8 mouse cellular contexts compared by ENCODE assay signal in genomic region chr7:58657913-58658789, GRCm38 (mm10). TPM values are rescaled to one million over a fixed set of nuclear protein-coding genes. Genes with fewer than 3 reads are reported as not detected.
DNase-seq lines count a peak whose midpoint lies in the region; ATAC-seq and TF ChIP-seq lines count a peak whose summit lies in the region.

No protein-coding gene starts in this region.

- POLR2A ChIA-PET in Patski (lab: Charles Lee), result interaction anchor here (1.0 to 1.5 kb wide), 2 partner anchors 56 to 97 kb away, joined by 3 to 4 read pairs; no protein-coding TSS in a partner anchor

- in situ Hi-C loops in Patski (cut with MboI; ENCODE audit: low pct_unique_long_range_greater_than_20kb), result loop anchor here (5.0 to 10.0 kb wide), 2 partner anchors 64 to 87 kb away; no protein-coding TSS in a partner anchor

- no peaks in the 10 kb centered on the region for H3K9me3 ChIP-seq in hindbrain, embryonic 14.5 days (ENCODE audit: control insufficient read depth, low read length)
- no peaks in the 10 kb centered on the region for H3K9me3 ChIP-seq in limb, embryonic 11.5 days (ENCODE audit: control insufficient read depth, low read length)
- H3K9me3 ChIP-seq in midbrain, embryonic 11.5 days (ENCODE audit: control insufficient read depth, low read length), result no peaks in the 10 kb centered on the region

- peak overlapping the region; percentile 64 for H3K4me3 ChIP-seq in hindbrain, embryonic 14.5 days (replicated peaks; ENCODE audit: low read length)
- H3K4me3 ChIP-seq in limb, embryonic 11.5 days (ENCODE audit: low read depth, low read length), result peak overlapping the region; percentile 60
- H3K4me3 ChIP-seq in midbrain, embryonic 11.5 days (ENCODE audit: low read depth, low read length), result peak overlapping the region; percentile 61

- H3K27ac ChIP-seq in hindbrain, embryonic 14.5 days, result no peak overlapping the region
- H3K27ac ChIP-seq in limb, embryonic 11.5 days (replicated peaks; ENCODE audit: low read depth, low read length), result no peak overlapping the region
- no peak overlapping the region for H3K27ac ChIP-seq in midbrain, embryonic 11.5 days (ENCODE audit: low read depth, low read length)

- CTCF ChIA-PET in Patski (lab: Charles Lee), result interaction anchor here (0.8 to 1.6 kb wide), 3 partner anchors 11 to 28 kb away, joined by 3 read pairs; no protein-coding TSS in a partner anchor

- H3K4me2 ChIP-seq in hindbrain, embryonic 14.5 days (replicated peaks), result peak overlapping the region; percentile 84
- peak overlapping the region; percentile 86 for H3K4me2 ChIP-seq in limb, embryonic 11.5 days (ENCODE audit: low read depth, severe bottlenecking)
- H3K4me2 ChIP-seq in midbrain, embryonic 11.5 days, result peak overlapping the region; percentile 91

- ATAC-seq in Patski, result peak; percentile 93
- ATAC-seq in hindbrain, embryonic 14.5 days (ENCODE audit: low FRiP score), result peak; percentile 86
- ATAC-seq in limb, embryonic 11.5 days (ENCODE audit: insufficient number of reproducible peaks, low FRiP score, low TSS enrichment, low read depth), result peak; percentile 90
- ATAC-seq in midbrain, embryonic 11.5 days (ENCODE audit: low FRiP score), result peak; percentile 93

- TF ChIP-seq CTCF in Patski (IDR thresholded peaks at IDR 0.05), result no peak

- no peaks in the 10 kb centered on the region for H3K36me3 ChIP-seq in hindbrain, embryonic 14.5 days (replicated peaks; ENCODE audit: control insufficient read depth, insufficient read depth)
- H3K36me3 ChIP-seq in limb, embryonic 11.5 days (ENCODE audit: control insufficient read depth, insufficient read depth, low read length), result no peaks in the 10 kb centered on the region
- H3K36me3 ChIP-seq in midbrain, embryonic 11.5 days (ENCODE audit: control insufficient read depth, insufficient read depth, low read length), result no peaks in the 10 kb centered on the region

- H3K27me3 ChIP-seq in Patski, result no peaks in the 10 kb centered on the region
- H3K27me3 ChIP-seq in hindbrain, embryonic 14.5 days (ENCODE audit: control insufficient read depth, insufficient read depth, low read length), result peaks cover 10% of the 10 kb centered on the region; the same call in 1 of the 2 replicates
- no peaks in the 10 kb centered on the region for H3K27me3 ChIP-seq in limb, embryonic 11.5 days (ENCODE audit: control insufficient read depth, insufficient read depth, low read length)
- peaks cover 7% of the 10 kb centered on the region; the same call in 1 of the 2 replicates for H3K27me3 ChIP-seq in midbrain, embryonic 11.5 days (ENCODE audit: control insufficient read depth, insufficient read depth, low read length)

- no peaks in the 10 kb centered on the region for H3K4me1 ChIP-seq in hindbrain, embryonic 14.5 days (replicated peaks; ENCODE audit: control insufficient read depth, insufficient read depth, low read length)
- no peaks in the 10 kb centered on the region for H3K4me1 ChIP-seq in limb, embryonic 11.5 days (ENCODE audit: control insufficient read depth, insufficient read depth, low read length)
- H3K4me1 ChIP-seq in midbrain, embryonic 11.5 days (ENCODE audit: control insufficient read depth, insufficient read depth, low read length), result peaks cover 3% of the 10 kb centered on the region; the same call in 1 of the 2 replicates

- WGBS in hindbrain, embryonic 14.5 days, result under 1% methylated on average over 81 of the region's 81 CpGs
- WGBS in limb, embryonic 11.5 days, result under 1% methylated on average over 73 of the region's 81 CpGs
- under 1% methylated on average over 76 of the region's 81 CpGs for WGBS in midbrain, embryonic 11.5 days

- peak overlapping the region; percentile 69 for H3K9ac ChIP-seq in hindbrain, embryonic 14.5 days
- H3K9ac ChIP-seq in limb, embryonic 11.5 days (ENCODE audit: low read length), result peak overlapping the region; percentile 69
- H3K9ac ChIP-seq in midbrain, embryonic 11.5 days (ENCODE audit: low read length), result peak overlapping the region; percentile 73

- no peak for DNase-seq in Patski (ENCODE audit: low read depth, low spot score)
- DNase-seq in cerebellum, adult 9-11 months, result peak; percentile 7
- DNase-seq in gastrocnemius, adult 18-20 months (ENCODE audit: low spot score), result peak; percentile 53
- DNase-seq in hindbrain, embryonic 14.5 days (ENCODE audit: low spot score), result peak; percentile 32
- peak; percentile 79 for DNase-seq in limb, embryonic 11.5 days (ENCODE audit: low spot score)
- DNase-seq in midbrain, embryonic 11.5 days (ENCODE audit: low spot score, missing footprints), result peak; percentile 96
- peak; percentile 37 for DNase-seq in right cerebral cortex, postnatal 4 days
- peak; percentile 66 to 69 for DNase-seq in urinary bladder, postnatal 4 days (ENCODE audit: low spot score in 2 of 2)

RNA-seq across cellular contexts. Expression of gene Atp10a, which starts 2.2 kb away (rescaled TPM):
- 5.6 TPM for polyA plus RNA-seq in Patski (2021)
- 1 to 10 TPM in 1 of 2 experiments, under 1 TPM in 1; 0.94 to 1.5 TPM for total RNA-seq in gastrocnemius, adult 18-20 months (2021)
- polyA plus RNA-seq in hindbrain, embryonic 14.5 days (2014; fragmentation: Nextera tagmentation; extraction: Ambion mirVana), result 1.6 and 1.7 TPM in 2 replicates
- polyA plus RNA-seq in limb, embryonic 11.5 days (2014; fragmentation: Nextera tagmentation; extraction: Ambion mirVana), result 1.3 and 2.1 TPM in 2 replicates
- polyA plus RNA-seq in midbrain, embryonic 11.5 days (2014; fragmentation: Nextera tagmentation; extraction: Ambion mirVana), result 1.3 and 1.7 TPM in 2 replicates
